Mouse (Mus musculus): ENCODE results near the gene Btbd9.

The Btbd9 gene

GRCm38 (mm10) chr17:30598300-30598699 lies 22.0 kb upstream of the Btbd9 start:
- no peak for DNase-seq (ENCODE audit: low spot score)

- DNase-seq (ENCODE audit: low spot score) = no peak
Observed at GRCm38 (mm10) chr17:30597786-30598185, 21.5 kb upstream of the Btbd9 start.

- no peak for DNase-seq (ENCODE audit: low spot score)
Observed at GRCm38 (mm10) chr17:30594846-30595245, 18.6 kb upstream of the Btbd9 start.

GRCm38 (mm10) chr17:30594407-30594806 lies 18.1 kb upstream of the Btbd9 start:
- DNase-seq (ENCODE audit: low spot score) = no peak

- DNase-seq (ENCODE audit: low spot score) = no peak
Observed at GRCm38 (mm10) chr17:30590417-30591198, 14.3 kb upstream of the Btbd9 start.

GRCm38 (mm10) chr17:30583258-30584001 lies 7.1 kb upstream of the Btbd9 start:
- DNase-seq (ENCODE audit: low spot score) = no peak

- DNase-seq (ENCODE audit: low spot score) = no peak
Observed at GRCm38 (mm10) chr17:30582313-30582712, 6.0 kb upstream of the Btbd9 start.

GRCm38 (mm10) chr17:30581201-30581600 lies 4.9 kb upstream of the Btbd9 start:
- no peak for DNase-seq (ENCODE audit: low spot score)

- DNase-seq (ENCODE audit: low spot score) = no peak
Observed at GRCm38 (mm10) chr17:30580781-30581180, 4.5 kb upstream of the Btbd9 start.

- no peak for DNase-seq (ENCODE audit: low spot score)
Observed at GRCm38 (mm10) chr17:30576946-30577345, 658 bp upstream of the Btbd9 start.

GRCm38 (mm10) chr17:30575121-30575904 lies 975 bp downstream of the Btbd9 start:
- peak; percentile 31 for DNase-seq (ENCODE audit: low spot score)

GRCm38 (mm10) chr17:30574783-30575075 lies 1.6 kb downstream of the Btbd9 start:
- no peak for DNase-seq (ENCODE audit: low spot score)

- DNase-seq (ENCODE audit: low spot score) = no peak
Observed at GRCm38 (mm10) chr17:30573990-30574782, 2.1 kb downstream of the Btbd9 start.

- DNase-seq (ENCODE audit: low spot score) = no peak
Observed at GRCm38 (mm10) chr17:30570971-30571370, 5.3 kb downstream of the Btbd9 start.

GRCm38 (mm10) chr17:30570173-30570572 lies 6.1 kb downstream of the Btbd9 start:
- no peak for DNase-seq (ENCODE audit: low spot score)

GRCm38 (mm10) chr17:30568473-30568872 lies 7.8 kb downstream of the Btbd9 start:
- DNase-seq (ENCODE audit: low spot score) = no peak

GRCm38 (mm10) chr17:30564971-30565370 lies 11.3 kb downstream of the Btbd9 start:
- no peak for DNase-seq (ENCODE audit: low spot score)

GRCm38 (mm10) chr17:30564407-30564806 lies 11.9 kb downstream of the Btbd9 start:
- DNase-seq (ENCODE audit: low spot score) = no peak

GRCm38 (mm10) chr17:30563484-30564075 lies 12.7 kb downstream of the Btbd9 start:
- no peak for DNase-seq (ENCODE audit: low spot score)

- no peak for DNase-seq (ENCODE audit: low spot score)
Observed at GRCm38 (mm10) chr17:30562770-30563169, 13.5 kb downstream of the Btbd9 start.

- no peak for DNase-seq (ENCODE audit: low spot score)
Observed at GRCm38 (mm10) chr17:30559536-30559935, 16.8 kb downstream of the Btbd9 start.

- no peak for DNase-seq (ENCODE audit: low spot score)
Observed at GRCm38 (mm10) chr17:30558623-30559022, 17.7 kb downstream of the Btbd9 start.
